Mouse (Mus musculus) forebrain, embryonic 15.5 days (tissue): ENCODE data around the gene Gpsm1. TPM values are rescaled to one million over a fixed set of nuclear protein-coding genes. Genes with fewer than 3 reads are reported as not detected.

Experiments used
- ATAC-seq: fragments of 200-750 bp; cut with Nextera tagmentation; replicated peaks from 2 replicates; pipeline ENCODE4 v1.8.0; 2017; ENCODE audit warnings: mild to moderate bottlenecking, moderate TSS enrichment, moderate library complexity
- H3K27ac ChIP-seq: fragments of 300-500 bp; sonication (generic); replicated peaks from 2 replicates; pipeline ENCODE4 v1.5.1; 2015; ENCODE audit warnings: mild to moderate bottlenecking, inconsistent platforms
- H3K27me3 ChIP-seq: fragments of 300-500 bp; sonication (generic); 2 replicates; pipeline ENCODE4 v1.6.1; 2015; ENCODE audit warnings: inconsistent platforms
- H3K36me3 ChIP-seq: fragments of 300-500 bp; sonication (generic); 2 replicates; pipeline ENCODE4 v1.6.1; 2015; ENCODE audit warnings: mild to moderate bottlenecking, inconsistent platforms
- H3K4me1 ChIP-seq: fragments of 300-500 bp; sonication (generic); 2 replicates; pipeline ENCODE4 v1.6.1; 2015; ENCODE audit warnings: inconsistent platforms
- H3K4me2 ChIP-seq: fragments of 300-500 bp; sonication (generic); replicated peaks from 2 replicates; pipeline ENCODE4 v1.6.1; 2015; ENCODE audit warnings: mild to moderate bottlenecking, inconsistent platforms
- H3K4me3 ChIP-seq: fragments of 300-500 bp; sonication (generic); 2 replicates; pipeline ENCODE4 v1.5.1; 2015; ENCODE audit warnings: mild to moderate bottlenecking, inconsistent platforms
- H3K9ac ChIP-seq: fragments of 300-500 bp; sonication (generic); replicated peaks from 2 replicates; pipeline ENCODE4 v1.6.1; 2015; ENCODE audit warnings: mild to moderate bottlenecking, inconsistent platforms
- H3K9me3 ChIP-seq: fragments of 300-500 bp; sonication (generic); 2 replicates; pipeline ENCODE4 v1.6.1; 2016; ENCODE audit warnings: inconsistent platforms
- WGBS: fragments of 180-500 bp; shearing (Covaris S2); methylation state at CpG from one replicate; pipeline ENCODE4 v1.1.7; 2015; ENCODE audit warnings: mixed read lengths; 5-methylcytosine and 5-hydroxymethylcytosine counted together
- polyA plus RNA-seq: library from polyadenylated mRNA; unstranded; fragments of >200 nt; fragmentation: Nextera tagmentation; extraction: Ambion mirVana; gene quantifications from 2 replicates; pipeline ENCODE4 v1.2.1, GENCODE M21; 2015

Gene Gpsm1
- polyA plus RNA-seq, 1 experiment from 2014 or later, result 151 TPM

GRCm38 (mm10) chr2:26348241-26348640 lies 32.9 kb downstream of the Gpsm1 start:
- H3K4me1 ChIP-seq, result peaks cover 22% of the 10 kb centered on the region
- no peak overlapping the region for H3K4me3 ChIP-seq
- H3K9ac ChIP-seq, result no peak overlapping the region
- no peak for ATAC-seq
- no peak overlapping the region for H3K27ac ChIP-seq
- no peaks in the 10 kb centered on the region for H3K9me3 ChIP-seq
- peaks cover 62% of the 10 kb centered on the region for H3K36me3 ChIP-seq
- WGBS, result 80% methylated on average over 6 of the region's 6 CpGs
- no peak overlapping the region for H3K4me2 ChIP-seq
- no peaks in the 10 kb centered on the region for H3K27me3 ChIP-seq

GRCm38 (mm10) chr2:26351358-26352290 lies 36.3 kb downstream of the Gpsm1 start, which contains the start of gene Dnlz:
Gene Dnlz, minus strand, starts transcription at chr2:26352110.
- Histone ChIP-seq H3K4me3 (peak within 1 kb of the TSS; percentile 61), H3K4me2 (peak within 1 kb of the TSS; percentile 80), H3K27me3 (no peaks in the 10 kb centered on the region), H3K36me3 (peaks cover 30% of the 10 kb centered on the region), H3K4me1 (peaks cover 25% of the 10 kb centered on the region), H3K27ac (peak within 1 kb of the TSS; percentile 92), H3K9me3 (no peaks in the 10 kb centered on the region), H3K9ac (peak within 1 kb of the TSS; percentile 96)
- WGBS, result 2% methylated on average over 62 of the region's 62 CpGs
- peak; percentile 84 for ATAC-seq

DNA sequence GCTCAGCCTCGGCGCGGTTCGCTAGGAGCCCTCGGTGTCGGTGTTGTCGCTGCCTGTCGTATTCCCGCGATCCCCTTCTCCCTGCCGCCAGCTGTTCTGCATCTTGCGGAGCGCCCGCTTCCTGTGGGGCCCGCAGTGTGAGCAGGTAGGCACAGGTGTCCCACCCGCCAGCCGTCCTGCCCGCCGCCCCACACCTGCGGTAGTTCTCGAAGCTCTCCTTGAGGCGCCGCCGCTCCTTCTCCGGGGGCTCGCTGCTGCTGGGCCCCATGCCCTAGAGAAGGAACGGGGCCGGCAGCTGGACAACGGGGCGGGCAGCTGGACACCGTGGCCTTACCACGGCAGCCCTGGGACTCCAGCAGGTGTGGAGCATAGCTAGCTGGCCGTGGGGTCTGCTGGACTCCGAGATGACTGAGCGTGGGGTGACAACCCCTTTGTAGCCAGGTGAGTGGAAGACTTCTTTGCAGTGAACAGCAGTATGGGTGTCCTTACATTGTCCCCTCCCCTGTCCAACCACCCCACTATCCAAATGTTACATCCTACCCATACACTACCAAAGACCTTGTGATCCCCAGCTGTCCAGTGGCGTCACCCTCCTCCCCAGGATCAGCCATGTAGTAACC lies 37.1 kb downstream of the Gpsm1 start:
- H3K9ac ChIP-seq, result peak overlapping the region; percentile 96

GRCm38 (mm10) chr2:26353066-26353980 lies 38.0 kb downstream of the Gpsm1 start:
- no peaks in the 10 kb centered on the region for H3K9me3 ChIP-seq
- 89% methylated on average over 11 of the region's 11 CpGs for WGBS
- H3K4me3 ChIP-seq, result peak overlapping the region; percentile 61
- H3K27me3 ChIP-seq, result no peaks in the 10 kb centered on the region
- no peak for ATAC-seq
- H3K4me2 ChIP-seq, result peak overlapping the region; percentile 80
- peaks cover 25% of the 10 kb centered on the region for H3K4me1 ChIP-seq
- peaks cover 13% of the 10 kb centered on the region for H3K36me3 ChIP-seq
- H3K27ac ChIP-seq, result no peak overlapping the region
- H3K9ac ChIP-seq, result peak overlapping the region; percentile 96

More for the DNA sequence above, 37.1 kb downstream of the Gpsm1 start:
- Histone ChIP-seq H3K27me3 (no peaks in the 10 kb centered on the region), H3K27ac (peak overlapping the region; percentile 92), H3K36me3 (peaks cover 23% of the 10 kb centered on the region), H3K4me2 (peak overlapping the region; percentile 80), H3K4me3 (peak overlapping the region; percentile 61), H3K9me3 (no peaks in the 10 kb centered on the region), H3K4me1 (peaks cover 25% of the 10 kb centered on the region)
- 2% methylated on average over 36 of the region's 36 CpGs for WGBS
- ATAC-seq, result peak; percentile 45

GRCm38 (mm10) chr2:26354401-26354800 lies 39.1 kb downstream of the Gpsm1 start:
- no peak for ATAC-seq
- H3K27me3 ChIP-seq, result no peaks in the 10 kb centered on the region
- no peaks in the 10 kb centered on the region for H3K9me3 ChIP-seq
- H3K27ac ChIP-seq, result no peak overlapping the region
- 96% methylated on average over 4 of the region's 4 CpGs for WGBS
- H3K9ac ChIP-seq, result no peak overlapping the region
- H3K4me1 ChIP-seq, result peaks cover 25% of the 10 kb centered on the region
- no peak overlapping the region for H3K4me2 ChIP-seq
- H3K36me3 ChIP-seq, result peaks cover 4% of the 10 kb centered on the region; the same call in 1 of the 2 replicates
- H3K4me3 ChIP-seq, result no peak overlapping the region

- peaks cover 13% of the 10 kb centered on the region for H3K4me1 ChIP-seq
- H3K9ac ChIP-seq, result no peak overlapping the region
- no peaks in the 10 kb centered on the region for H3K9me3 ChIP-seq
- no peaks in the 10 kb centered on the region for H3K36me3 ChIP-seq
- H3K4me2 ChIP-seq, result no peak overlapping the region
- 87% methylated on average over 4 of the region's 4 CpGs for WGBS
- no peaks in the 10 kb centered on the region for H3K27me3 ChIP-seq
- no peak overlapping the region for H3K27ac ChIP-seq
- no peak for ATAC-seq
- H3K4me3 ChIP-seq, result no peak overlapping the region
Observed at GRCm38 (mm10) chr2:26356231-26356630, 40.9 kb downstream of the Gpsm1 start.

DNA sequence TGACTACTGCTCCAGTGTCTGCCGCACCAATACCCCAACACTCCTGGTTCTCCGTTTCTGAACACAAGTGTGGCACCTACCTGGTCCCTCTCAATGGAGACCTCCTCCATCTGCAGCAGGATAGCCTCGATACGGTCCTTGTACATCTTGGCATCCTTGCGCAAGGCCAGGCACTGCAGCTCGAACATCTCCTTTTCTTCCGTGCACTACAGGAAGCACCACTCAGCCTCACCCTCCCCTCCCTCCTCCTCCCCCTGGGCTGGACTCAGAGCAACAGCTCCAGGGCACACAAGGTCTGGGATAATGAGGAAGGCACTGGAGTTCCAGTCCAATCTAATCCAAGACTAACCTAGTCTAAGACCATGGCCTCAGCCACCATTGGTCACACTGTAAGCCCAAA lies 41.4 kb downstream of the Gpsm1 start:
- 69% methylated on average over 7 of the region's 7 CpGs for WGBS

DNA sequence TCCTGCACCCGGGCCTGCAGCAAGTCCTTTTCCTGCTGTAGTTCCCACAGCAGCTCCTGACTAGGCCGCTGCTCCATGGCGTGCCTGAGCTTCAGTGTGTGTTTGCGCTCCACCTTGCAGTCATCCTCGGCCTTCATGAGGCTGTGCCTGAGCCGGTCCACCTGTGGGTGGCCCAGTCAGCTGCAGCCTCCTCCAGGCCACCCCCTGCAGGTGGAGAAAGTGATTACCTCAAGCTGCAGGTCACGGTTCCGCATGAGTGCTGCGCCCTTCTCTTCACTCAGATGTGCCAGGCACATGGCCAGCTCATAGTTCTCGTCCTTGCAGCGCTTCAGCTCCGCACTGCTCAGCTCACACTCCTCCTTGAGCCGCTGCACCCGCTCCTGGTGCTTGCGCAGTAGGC lies 42.2 kb downstream of the Gpsm1 start:
- Histone ChIP-seq H3K36me3 (no peaks in the 10 kb centered on the region), H3K4me2 (no peak overlapping the region), H3K27me3 (no peaks in the 10 kb centered on the region), H3K27ac (no peak overlapping the region), H3K9me3 (no peaks in the 10 kb centered on the region), H3K9ac (no peak overlapping the region), H3K4me3 (no peak overlapping the region), H3K4me1 (peaks cover 10% of the 10 kb centered on the region)
- no peak for ATAC-seq
- WGBS, result 47% methylated on average over 15 of the region's 15 CpGs

More for the DNA sequence above, 41.4 kb downstream of the Gpsm1 start:
- H3K4me2 ChIP-seq, result no peak overlapping the region
- H3K27ac ChIP-seq, result no peak overlapping the region
- H3K9ac ChIP-seq, result no peak overlapping the region
- H3K36me3 ChIP-seq, result no peaks in the 10 kb centered on the region
- H3K4me3 ChIP-seq, result no peak overlapping the region
- H3K27me3 ChIP-seq, result no peaks in the 10 kb centered on the region
- ATAC-seq, result no peak
- no peaks in the 10 kb centered on the region for H3K9me3 ChIP-seq
- H3K4me1 ChIP-seq, result peaks cover 12% of the 10 kb centered on the region

DNA sequence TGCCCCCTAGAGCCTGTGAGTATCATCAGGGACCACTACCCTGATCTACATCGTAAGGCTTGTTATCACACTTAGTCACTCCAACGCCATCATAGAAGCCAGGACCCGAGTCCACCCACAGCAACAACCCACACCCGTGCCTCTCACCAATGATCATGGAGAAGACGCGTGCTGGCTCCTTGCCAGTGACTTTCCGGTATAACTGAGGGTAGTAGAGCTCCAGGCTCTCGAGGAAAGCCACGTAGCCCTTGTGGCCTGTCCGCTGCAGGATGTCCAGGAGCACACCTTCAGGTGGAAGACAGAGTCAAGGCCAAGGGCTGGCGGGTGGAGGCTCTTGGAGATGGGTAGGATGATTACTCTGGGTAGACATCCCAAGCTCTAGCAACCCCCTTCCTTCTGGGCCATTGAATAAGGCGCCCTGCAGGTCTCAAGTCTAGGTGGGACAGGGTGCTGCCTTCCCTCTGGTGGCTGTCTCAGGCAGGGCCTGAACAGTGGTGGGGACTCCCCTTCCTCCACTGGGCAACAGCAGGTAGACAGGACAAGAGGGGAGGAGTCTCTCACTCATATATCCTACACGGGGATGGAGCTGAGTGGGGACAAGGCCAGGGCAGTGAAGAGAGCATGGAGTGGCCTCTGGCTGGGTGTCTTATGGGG lies 43.5 kb downstream of the Gpsm1 start:
- Histone ChIP-seq H3K9ac (no peak overlapping the region), H3K4me1 (no peaks in the 10 kb centered on the region), H3K4me3 (no peak overlapping the region), H3K9me3 (no peaks in the 10 kb centered on the region), H3K4me2 (no peak overlapping the region), H3K27ac (no peak overlapping the region), H3K27me3 (no peaks in the 10 kb centered on the region), H3K36me3 (no peaks in the 10 kb centered on the region)
- 91% methylated on average over 13 of the region's 13 CpGs for WGBS
- no peak for ATAC-seq

- Histone ChIP-seq H3K4me2 (no peak overlapping the region), H3K9me3 (no peaks in the 10 kb centered on the region), H3K9ac (no peak overlapping the region), H3K4me1 (no peaks in the 10 kb centered on the region), H3K27ac (no peak overlapping the region), H3K4me3 (no peak overlapping the region), H3K27me3 (no peaks in the 10 kb centered on the region), H3K36me3 (peaks cover 9% of the 10 kb centered on the region)
- ATAC-seq, result no peak
- WGBS, result 86% methylated on average over 6 of the region's 6 CpGs
Observed at GRCm38 (mm10) chr2:26359983-26360382, 44.7 kb downstream of the Gpsm1 start.

- no peak for ATAC-seq
- no peak within 1 kb of the TSS for H3K27ac ChIP-seq
- no peak within 1 kb of the TSS for H3K4me3 ChIP-seq
- H3K36me3 ChIP-seq, result peaks cover 16% of the 10 kb centered on the region
- no peak within 1 kb of the TSS for H3K9ac ChIP-seq
- H3K4me1 ChIP-seq, result no peaks in the 10 kb centered on the region
- H3K9me3 ChIP-seq, result no peaks in the 10 kb centered on the region
- no peaks in the 10 kb centered on the region for H3K27me3 ChIP-seq
- 66% methylated on average over 3 of the region's 3 CpGs for WGBS
- no peak within 1 kb of the TSS for H3K4me2 ChIP-seq
Observed at GRCm38 (mm10) chr2:26360772-26361171, 45.5 kb downstream of the Gpsm1 start, which contains the start of gene Card9. Gene Card9, minus strand, starts transcription at chr2:26360918.
